Mouse (Mus musculus) CH12.LX (cell line): ENCODE results near the gene Exoc1. TPM values are rescaled to one million over a fixed set of nuclear protein-coding genes. Genes with fewer than 3 reads are reported as not detected.

Experiments
- DNase-seq: peaks from one replicate; pipeline ENCODE4 v3.0.0-alpha.2; 2013; ENCODE audit errors: extremely low read depth
- H3K27ac ChIP-seq: 2 replicates; pipeline ENCODE4 v1.5.1; 2012; ENCODE audit warnings: low read depth, mild to moderate bottlenecking, control low read depth, moderate library complexity; ENCODE audit not compliant: insufficient read depth
- H3K27me3 ChIP-seq: replicated peaks from 2 replicates; pipeline ENCODE3; 2012; ENCODE audit warnings: inconsistent platforms
- H3K36me3 ChIP-seq, 2 experiments: replicated peaks in 1 of 2; 2 replicates each; pipeline versions ENCODE3 to v1.6.1; 2012; ENCODE audit warnings: inconsistent platforms in 1 of 2, low read length in 1 of 2, mild to moderate bottlenecking in 1 of 2, mixed read lengths in 1 of 2, moderate library complexity in 1 of 2; ENCODE audit not compliant: control insufficient read depth in 1 of 2, insufficient read depth in 1 of 2
- H3K4me1 ChIP-seq, 2 experiments: 2 replicates each; pipeline ENCODE4 v1.6.1; 2012; ENCODE audit warnings: inconsistent platforms in 1 of 2, moderate library complexity in 1 of 2; ENCODE audit not compliant: insufficient read depth in 2 of 2, control insufficient read depth in 1 of 2
- H3K4me2 ChIP-seq: 2 replicates; pipeline ENCODE4 v1.6.1; 2012; ENCODE audit warnings: low read depth, mild to moderate bottlenecking, control low read depth; ENCODE audit not compliant: poor library complexity, insufficient read depth, severe bottlenecking
- H3K4me3 ChIP-seq, 3 experiments: fragments of 150-350 bp in 1 of 3; sonication (generic) in 1 of 3; replicated peaks in 1 of 3; 2 replicates each; pipeline versions ENCODE3 to v1.5.1; 2011 to 2012; ENCODE audit warnings: low read depth in 2 of 3, low read length in 2 of 3, mild to moderate bottlenecking in 2 of 3, moderate library complexity in 2 of 3, control low read depth in 1 of 3, improper control_type of control experiment in 1 of 3, inconsistent platforms in 1 of 3, mixed read lengths in 1 of 3; ENCODE audit not compliant: poor library complexity in 1 of 3
- H3K79me2 ChIP-seq: replicated peaks from 2 replicates; pipeline ENCODE4 v1.6.1; 2012; ENCODE audit warnings: mild to moderate bottlenecking, moderate library complexity; ENCODE audit not compliant: control insufficient read depth, poor library complexity, insufficient read depth, severe bottlenecking; ENCODE audit errors: extremely low read depth
- H3K9ac ChIP-seq: 2 replicates; pipeline ENCODE4 v1.6.1; 2012; ENCODE audit warnings: low read depth, mild to moderate bottlenecking, control low read depth, moderate library complexity; ENCODE audit not compliant: insufficient read depth
- H3K9me3 ChIP-seq: replicated peaks from 2 replicates; pipeline ENCODE3; 2012; ENCODE audit warnings: low read length, inconsistent platforms, mixed read lengths
- BHLHE40 ChIP-seq: IDR thresholded peaks from 2 replicates; pipeline ENCODE4 v1.6.1; 2011; ENCODE audit warnings: mild to moderate bottlenecking, low read depth, low read length, improper control_type of control experiment
- CHD1 ChIP-seq: IDR thresholded peaks from 2 replicates; pipeline ENCODE4 v1.6.1; 2012; ENCODE audit warnings: low read depth, low read length, improper control_type of control experiment, inconsistent platforms
- CTCF ChIP-seq, 2 experiments: IDR thresholded peaks in 1 of 2; conservative IDR thresholded peaks in 1 of 2; 2 replicates each; pipeline ENCODE4 v1.5.1; 2011 to 2012; ENCODE audit warnings: low read depth in 2 of 2, low read length in 2 of 2, improper control_type of control experiment in 1 of 2, inconsistent platforms in 1 of 2, mild to moderate bottlenecking in 1 of 2, moderate library complexity in 1 of 2
- ELF1 ChIP-seq: IDR thresholded peaks from 2 replicates; pipeline ENCODE4 v1.6.1; 2014; ENCODE audit warnings: low read depth, mild to moderate bottlenecking, inconsistent platforms, low read length, improper control_type of control experiment
- EP300 ChIP-seq: IDR thresholded peaks from 2 replicates; pipeline ENCODE4 v1.6.1; 2011; ENCODE audit warnings: low read length, improper control_type of control experiment
- GABPA ChIP-seq: IDR thresholded peaks from 2 replicates; pipeline ENCODE4 v1.6.1; 2012; ENCODE audit warnings: low read depth, low read length, improper control_type of control experiment, inconsistent platforms; ENCODE audit not compliant: insufficient replicate concordance
- HCFC1 ChIP-seq: IDR thresholded peaks from 2 replicates; pipeline ENCODE4 v1.6.1; 2012; ENCODE audit warnings: low read depth, mild to moderate bottlenecking, inconsistent platforms, low read length, improper control_type of control experiment
- JUND ChIP-seq: conservative IDR thresholded peaks from 2 replicates; pipeline ENCODE4 v1.6.1; 2011; ENCODE audit warnings: low read depth, low read length, improper control_type of control experiment
- KAT2A ChIP-seq: IDR thresholded peaks from 2 replicates; pipeline ENCODE4 v1.6.1; 2012; ENCODE audit warnings: low read length, improper control_type of control experiment, inconsistent platforms; ENCODE audit not compliant: insufficient replicate concordance
- MAX ChIP-seq: IDR thresholded peaks from 2 replicates; pipeline ENCODE4 v1.6.1; 2011; ENCODE audit warnings: low read length, improper control_type of control experiment
- MAZ ChIP-seq: IDR thresholded peaks from 2 replicates; pipeline ENCODE4 v1.6.1; 2012; ENCODE audit warnings: low read depth, mild to moderate bottlenecking, inconsistent platforms, low read length, improper control_type of control experiment, moderate library complexity
- MEF2A ChIP-seq: IDR thresholded peaks from 2 replicates; pipeline ENCODE4 v1.6.1; 2014; ENCODE audit warnings: low read depth, mild to moderate bottlenecking, inconsistent platforms, low read length, improper control_type of control experiment, borderline replicate concordance
- MXI1 ChIP-seq: IDR thresholded peaks from 2 replicates; pipeline ENCODE4 v1.6.1; 2011; ENCODE audit warnings: mild to moderate bottlenecking, low read depth, low read length, improper control_type of control experiment
- MYC ChIP-seq: IDR thresholded peaks from 2 replicates; pipeline ENCODE4 v1.6.1; 2011; ENCODE audit warnings: low read depth, mild to moderate bottlenecking, improper control_type of control experiment, low read length
- NELFE ChIP-seq: IDR thresholded peaks from 2 replicates; pipeline ENCODE4 v1.6.1; 2011; ENCODE audit warnings: low read depth, low read length, improper control_type of control experiment
- NRF1 ChIP-seq: IDR thresholded peaks from 2 replicates; pipeline ENCODE4 v1.6.1; 2014; ENCODE audit warnings: low read depth, mild to moderate bottlenecking, inconsistent platforms, low read length, improper control_type of control experiment, moderate library complexity
- RAD21 ChIP-seq: IDR thresholded peaks from 2 replicates; pipeline ENCODE4 v1.6.1; 2011; ENCODE audit warnings: low read depth, mild to moderate bottlenecking, low read length, improper control_type of control experiment, moderate library complexity
- RCOR1 ChIP-seq: conservative IDR thresholded peaks from 2 replicates; pipeline ENCODE4 v1.6.1; 2012; ENCODE audit warnings: low read depth, mild to moderate bottlenecking, inconsistent platforms, low read length, improper control_type of control experiment
- SIN3A ChIP-seq: IDR thresholded peaks from 2 replicates; pipeline ENCODE4 v1.6.1; 2012; ENCODE audit warnings: low read length, improper control_type of control experiment, inconsistent platforms
- SMC3 ChIP-seq: IDR thresholded peaks from 2 replicates; pipeline ENCODE4 v1.6.1; 2011; ENCODE audit warnings: low read depth, low read length, improper control_type of control experiment
- TCF12 ChIP-seq: IDR thresholded peaks from 2 replicates; pipeline ENCODE4 v1.6.1; 2014; ENCODE audit warnings: low read depth, mild to moderate bottlenecking, inconsistent platforms, low read length, improper control_type of control experiment
- USF1 ChIP-seq: IDR thresholded peaks from 2 replicates; pipeline ENCODE4 v1.6.1; 2014; ENCODE audit warnings: low read depth, mild to moderate bottlenecking, inconsistent platforms, low read length, improper control_type of control experiment
- ZC3H11A ChIP-seq: IDR thresholded peaks from 2 replicates; pipeline ENCODE4 v1.6.1; 2012; ENCODE audit warnings: low read depth, mild to moderate bottlenecking, inconsistent platforms, low read length, improper control_type of control experiment
- ZMIZ1 ChIP-seq: IDR thresholded peaks from 2 replicates; pipeline ENCODE4 v1.6.1; 2012; ENCODE audit warnings: low read depth, mild to moderate bottlenecking, inconsistent platforms, low read length, improper control_type of control experiment
- dilution Hi-C: fragments of 300-500 bp; cut with MboI; formaldehyde crosslinking; loops from 2 replicates; pipeline ENCODE4 v1.14.3; 2020; ENCODE audit warnings: low sequenced_read_pairs; ENCODE audit not compliant: extremely low pct_unique_long_range_greater_than_20kb, extremely low pct_ligation_motif_present
- in situ Hi-C: fragments of 300-500 bp; cut with MboI; formaldehyde crosslinking; loops from 3 replicates; pipeline ENCODE4 v1.14.3; 2019; ENCODE audit warnings: low sequenced_read_pairs, low pct_ligation_motif_present, low pct_unique_long_range_greater_than_20kb, mixed read lengths
- polyA plus RNA-seq: library from polyadenylated mRNA; unstranded; fragments of >175 nt; gene quantifications from 2 replicates; pipeline ENCODE4 v1.2.1, GENCODE M21; 2012; ENCODE audit warnings: low read depth; ENCODE audit not compliant: insufficient read length
- total RNA-seq, 2 experiments: library from RNA; depleted of rRNA; stranded (reverse); fragments of 300-350 nt in 1 of 2; fragments of >200 nt in 1 of 2; gene quantifications; 2 replicates each; pipeline ENCODE4 v1.2.3; 2012 to 2014

Gene Exoc1
- total and polyA plus RNA-seq, 3 experiments = 26.6 to 32.6 (median 30.4) TPM

- dilution Hi-C loops = no loop called here
- in situ Hi-C loops = loop anchor here (25.0 kb wide), 1 partner anchor 260 kb away; no protein-coding TSS in a partner anchor
These were observed 47.9 kb downstream of the Exoc1 start for GRCm38 (mm10) chr5:76577026-76577425.

GRCm38 (mm10) chr5:76585378-76585777, 56.3 kb downstream of the Exoc1 start:
- in situ Hi-C loops = loop anchor here (25.0 kb wide), 1 partner anchor 252 kb away; no protein-coding TSS in a partner anchor
- no peak overlapping the region for H3K4me2 ChIP-seq
- TF ChIP-seq MEF2A (no peak), MAZ (no peak), RAD21 (no peak), NELFE (no peak), MYC (no peak), NRF1 (no peak), MXI1 (no peak), RCOR1 (no peak), ZMIZ1 (no peak)
- TF ChIP-seq, all 38 proteins: peak for 0
- dilution Hi-C loops = no loop called here
- peaks cover 0 to 14% of the 10 kb centered on the region in 2 experiments; a peak in 2 of 4 replicates for H3K4me1 ChIP-seq
- H3K4me3 ChIP-seq = no peak overlapping the region
- H3K9ac ChIP-seq = no peak overlapping the region
- peaks cover 5% of the 10 kb centered on the region for H3K9me3 ChIP-seq
- DNase-seq = no peak
- H3K27ac ChIP-seq = no peak overlapping the region
- H3K36me3 ChIP-seq = no peaks in the 10 kb centered on the region
- no peaks in the 10 kb centered on the region; the same call in 1 of the 2 replicates for H3K79me2 ChIP-seq
- no peaks in the 10 kb centered on the region for H3K27me3 ChIP-seq

More at GRCm38 (mm10) chr5:76577026-76577425, 47.9 kb downstream of the Exoc1 start:
- no peak for DNase-seq
- Histone ChIP-seq H3K36me3 (peaks cover 0 to 5% of the 10 kb centered on the region in 2 experiments), H3K79me2 (no peaks in the 10 kb centered on the region), H3K9ac (no peak overlapping the region), H3K27ac (no peak overlapping the region), H3K4me2 (no peak overlapping the region), H3K9me3 (peaks cover 4% of the 10 kb centered on the region), H3K4me1 (no peaks in the 10 kb centered on the region), H3K4me3 (no peak overlapping the region), H3K27me3 (no peaks in the 10 kb centered on the region)
- TF ChIP-seq CTCF (conservative IDR thresholded peaks at IDR 0.05 in 1 of 2, IDR thresholded peaks at IDR 0.05 in 1 of 2; ENCODE audit: low read depth in 2 of 2, low read length in 2 of 2) (no peak), MEF2A (no peak), ELF1 (no peak), EP300 (no peak), SMC3 (no peak), MYC (no peak), JUND (no peak), MAX (no peak), TCF12 (no peak), SIN3A (no peak), USF1 (no peak), ZC3H11A (no peak), BHLHE40 (no peak), NRF1 (no peak), HCFC1 (no peak), RAD21 (no peak), GABPA (no peak), CHD1 (no peak), MAZ (no peak), KAT2A (no peak)
